Mouse (Mus musculus) neural tube, embryonic 15.5 days (tissue): ENCODE measurements around the gene Hes2. TPM values are rescaled to one million over a fixed set of nuclear protein-coding genes. Genes with fewer than 3 reads are reported as not detected.

Source experiments
- polyA plus RNA-seq: library from polyadenylated mRNA; unstranded; fragments of >200 nt; fragmentation: Nextera tagmentation; extraction: Ambion mirVana; gene quantifications from 2 replicates; pipeline ENCODE4 v1.2.1, GENCODE M21; 2015

Gene Hes2
- polyA plus RNA-seq, 1 experiment from 2014 or later = not detected

Other genes with a start within 250 kb of the Hes2 start
- gene Dnajc11, start 225.2 kb upstream of the Hes2 start, polyA plus RNA-seq = 79.6 and 82.6 TPM in 2 replicates
- 37.8 and 38.3 TPM in 2 replicates for gene Thap3, start 169.9 kb upstream of the Hes2 start, polyA plus RNA-seq
- gene Phf13, start 162.6 kb upstream of the Hes2 start, polyA plus RNA-seq = 21.3 TPM in 2 replicates
- 5.7 and 7.8 TPM in 2 replicates for gene Klhl21, start 150.1 kb upstream of the Hes2 start, polyA plus RNA-seq
- 15.9 and 16.4 TPM in 2 replicates for gene Zbtb48, start 131.2 kb upstream of the Hes2 start, polyA plus RNA-seq
- 2.1 and 2.2 TPM in 2 replicates for gene Tas1r1, start 120.3 kb upstream of the Hes2 start, polyA plus RNA-seq
- 26.0 and 26.4 TPM in 2 replicates for gene Nol9, start 119.5 kb upstream of the Hes2 start, polyA plus RNA-seq
- 13.5 and 13.6 TPM in 2 replicates for gene Plekhg5, start 86.4 kb upstream of the Hes2 start, polyA plus RNA-seq
- 1.2 and 2.4 TPM in 2 replicates for gene Tnfrsf25, start 42.9 kb upstream of the Hes2 start, polyA plus RNA-seq
- 0.31 and 3.3 TPM in 2 replicates for gene Espn, start 6.5 kb upstream of the Hes2 start, polyA plus RNA-seq
- gene Acot7, start 19.3 kb downstream of the Hes2 start, polyA plus RNA-seq = 402 and 456 TPM in 2 replicates
- gene Gpr153, start 115.4 kb downstream of the Hes2 start, polyA plus RNA-seq = 17.7 and 20.8 TPM in 2 replicates
- gene Hes3, start 132.8 kb downstream of the Hes2 start, polyA plus RNA-seq = 0.19 and 0.29 TPM in 2 replicates
- gene Icmt, start 138.4 kb downstream of the Hes2 start, polyA plus RNA-seq = 20.0 and 21.1 TPM in 2 replicates
- gene Rnf207, start 160.1 kb downstream of the Hes2 start, polyA plus RNA-seq = 7.8 and 12.4 TPM in 2 replicates
- 148 and 190 TPM in 2 replicates for gene Rpl22, start 166.9 kb downstream of the Hes2 start, polyA plus RNA-seq
- 46.3 and 53.7 TPM in 2 replicates for gene Chd5, start 179.8 kb downstream of the Hes2 start, polyA plus RNA-seq